21 mouse cellular contexts compared by ENCODE assay signal in the genomic region with DNA sequence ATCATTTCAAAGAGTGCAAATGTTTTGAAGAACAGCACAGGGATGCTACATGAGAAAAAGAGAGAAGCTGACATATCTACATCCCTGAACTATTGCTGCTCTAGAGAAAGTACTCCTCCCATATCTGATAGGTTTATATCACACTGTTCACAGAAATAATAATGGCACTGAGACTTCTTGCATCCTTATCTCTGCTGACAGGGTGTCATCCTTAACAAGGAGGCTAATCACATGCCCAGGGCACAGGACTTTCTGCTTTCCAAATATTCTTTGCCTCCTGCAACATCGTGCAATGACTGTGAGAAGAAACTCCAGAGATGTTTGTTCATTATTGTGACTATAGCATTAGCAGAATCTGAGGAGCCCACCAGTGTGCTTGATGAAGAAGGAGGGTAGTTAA. TPM values are rescaled to one million over a fixed set of nuclear protein-coding genes. Genes with fewer than 3 reads are reported as not detected.
"Had no signal": no experiment of that assay in that cellular context is flagged by ENCODE, and none has a peak within 500 bp of the region (broad histone marks: within the 10 kb centered on the region; RNA-seq: fewer than 3 reads in every experiment).

No protein-coding gene starts in this region.

- H3K27me3 ChIP-seq: neural tube, embryonic 13.5 days; neural tube, embryonic 15.5 days; stomach, embryonic 15.5 days had no signal

- H3K9me3 ChIP-seq: stomach, embryonic 15.5 days had no signal

- H3K9ac ChIP-seq: neural tube, embryonic 13.5 days; neural tube, embryonic 15.5 days; stomach, embryonic 15.5 days had no signal

- H3K4me3 ChIP-seq: neural tube, embryonic 13.5 days; neural tube, embryonic 15.5 days; stomach, embryonic 15.5 days had no signal

- H3K4me1 ChIP-seq: neural tube, embryonic 13.5 days; neural tube, embryonic 15.5 days; stomach, embryonic 15.5 days had no signal

- DNase-seq: retina, postnatal 1 day; right cerebral cortex, adult 18-20 months; right cerebral cortex, postnatal 14 days; right cerebral cortex, postnatal 25 days; right cerebral cortex, postnatal 4 days; spleen, adult 18-20 months; thymus, adult 18-20 months; thymus, postnatal 14 days; thymus, postnatal 25 days; thymus, postnatal 36 days; thymus, postnatal 4 days had no signal

- H3K27ac ChIP-seq: neural tube, embryonic 13.5 days; neural tube, embryonic 15.5 days; stomach, embryonic 15.5 days; stomach, postnatal 0 days had no signal

- H3K4me2 ChIP-seq: neural tube, embryonic 13.5 days; neural tube, embryonic 15.5 days; stomach, embryonic 15.5 days had no signal

- H3K36me3 ChIP-seq: neural tube, embryonic 13.5 days; neural tube, embryonic 15.5 days; stomach, embryonic 15.5 days had no signal

RNA-seq across cellular contexts. Expression of a gene that starts 0.9 kb away (rescaled TPM):
- polyA plus RNA-seq: neural tube, embryonic 13.5 days; neural tube, embryonic 14.5 days; neural tube, embryonic 15.5 days; small intestine, adult 2 months; stomach, embryonic 14.5 days; stomach, embryonic 15.5 days; stomach, embryonic 16.5 days; stomach, postnatal 0 days; testis, adult 2 months; thymus, postnatal 0 days had no signal

RNA-seq across cellular contexts. Expression of a gene that starts 48.4 kb away (rescaled TPM):
- polyA plus RNA-seq: neural tube, embryonic 13.5 days; neural tube, embryonic 14.5 days; neural tube, embryonic 15.5 days; small intestine, adult 2 months; stomach, embryonic 14.5 days; stomach, embryonic 15.5 days; stomach, embryonic 16.5 days; stomach, postnatal 0 days; testis, adult 2 months; thymus, postnatal 0 days had no signal
